Mouse (Mus musculus): Measurements from ENCODE around the gene Ppp2r2c.
A peak's percentile ranks its signal among the peaks of the same experiment; 100 is the strongest.

Ppp2r2c gene

DNA sequence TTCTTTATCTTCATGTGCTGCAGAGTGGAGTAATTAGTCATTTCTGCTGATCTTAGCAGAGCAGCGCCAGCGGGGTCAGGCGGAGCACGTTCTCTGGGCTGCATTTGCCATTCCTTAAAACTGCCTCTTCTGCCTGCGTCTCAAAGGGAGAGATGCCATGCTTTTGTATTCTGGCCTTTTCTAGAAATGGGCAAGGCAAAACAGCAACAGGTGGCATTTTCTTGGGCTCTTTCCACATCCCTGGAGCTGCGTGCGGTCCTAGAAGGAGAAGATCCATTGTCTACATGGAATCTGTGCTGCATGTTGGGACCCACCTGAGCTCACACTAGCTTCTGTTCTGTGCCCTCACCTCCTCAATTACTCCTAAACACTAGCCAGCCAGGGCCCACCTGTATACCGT, 29.7 kb downstream of the Ppp2r2c start:
- no peak for DNase-seq (ENCODE audit: low spot score)

DNA sequence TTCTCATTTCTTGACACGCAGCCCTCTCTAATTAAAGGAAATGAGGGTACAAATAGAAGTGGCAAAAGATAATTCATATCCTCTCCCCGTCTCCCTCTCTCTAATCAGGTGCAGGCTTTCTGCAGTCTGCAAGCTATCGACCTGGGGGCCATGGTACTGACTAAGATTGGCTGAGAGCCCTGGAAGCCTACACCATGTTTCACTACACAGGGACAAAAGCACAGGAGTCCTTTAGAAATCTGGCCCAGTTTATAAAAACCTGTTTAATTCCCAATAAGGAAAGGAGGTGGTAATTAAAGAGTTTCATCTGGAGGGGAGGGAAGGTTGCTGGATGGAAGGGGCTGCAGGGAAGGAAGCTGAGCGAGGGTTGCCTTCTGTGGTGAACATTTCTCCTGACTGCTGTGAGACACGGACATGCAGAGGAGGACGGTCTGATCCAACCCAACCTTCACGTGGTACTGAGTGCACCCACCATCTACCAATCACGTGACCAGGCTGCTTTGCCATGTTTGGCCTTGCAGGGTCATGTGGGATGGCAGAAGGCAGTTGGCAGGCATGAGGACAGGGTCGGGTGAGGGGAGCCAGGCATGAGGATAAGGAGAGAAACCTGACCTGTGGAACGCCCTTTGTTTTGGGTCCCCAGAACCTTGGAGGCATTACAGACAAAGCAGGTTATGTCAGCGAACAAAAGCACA, 30.2 kb downstream of the Ppp2r2c start:
- no peak for DNase-seq (ENCODE audit: low spot score)

DNA sequence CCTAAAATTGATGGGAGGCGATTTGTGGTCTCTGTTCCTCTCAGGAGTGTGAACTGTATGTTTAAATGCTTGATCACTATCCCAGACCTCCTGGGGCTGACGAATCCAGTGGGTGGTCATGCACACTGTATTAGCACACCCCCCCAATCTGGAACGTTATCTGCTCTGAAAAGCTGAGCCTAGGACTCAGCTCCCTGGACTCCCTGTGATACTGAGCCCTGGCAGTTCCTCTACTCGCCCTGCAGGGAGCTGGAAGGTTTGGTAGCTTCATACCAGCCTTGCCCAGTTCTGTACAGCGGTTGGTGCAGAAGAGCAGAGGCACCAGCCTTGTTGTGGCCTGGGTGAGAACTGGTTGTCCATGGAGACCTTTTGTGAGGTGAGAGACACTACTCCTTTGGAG, 31.1 kb downstream of the Ppp2r2c start:
- DNase-seq (ENCODE audit: low spot score) = no peak

DNA sequence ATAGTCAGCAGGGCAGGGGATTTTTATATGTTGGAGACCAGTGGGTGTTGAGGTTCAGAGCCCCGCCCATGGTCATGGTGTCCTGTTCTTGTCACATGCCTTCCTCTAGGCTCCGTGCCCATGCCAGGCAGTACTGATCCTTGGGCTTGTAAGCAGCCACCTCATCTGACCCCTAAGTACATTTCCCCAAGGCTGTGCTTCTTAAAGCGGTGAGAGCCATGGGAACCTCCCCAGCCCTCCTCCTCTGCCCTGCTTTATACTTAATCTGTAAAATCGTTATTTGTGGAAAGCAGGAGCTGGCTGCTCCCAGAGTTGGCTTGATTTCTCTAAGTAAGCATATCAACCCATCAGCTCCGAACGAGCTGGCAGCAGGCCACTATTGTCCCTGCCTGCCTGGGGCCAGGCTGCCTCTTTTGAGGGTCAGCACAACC, 31.9 kb downstream of the Ppp2r2c start:
- DNase-seq (ENCODE audit: low spot score) = peak; percentile 21

DNA sequence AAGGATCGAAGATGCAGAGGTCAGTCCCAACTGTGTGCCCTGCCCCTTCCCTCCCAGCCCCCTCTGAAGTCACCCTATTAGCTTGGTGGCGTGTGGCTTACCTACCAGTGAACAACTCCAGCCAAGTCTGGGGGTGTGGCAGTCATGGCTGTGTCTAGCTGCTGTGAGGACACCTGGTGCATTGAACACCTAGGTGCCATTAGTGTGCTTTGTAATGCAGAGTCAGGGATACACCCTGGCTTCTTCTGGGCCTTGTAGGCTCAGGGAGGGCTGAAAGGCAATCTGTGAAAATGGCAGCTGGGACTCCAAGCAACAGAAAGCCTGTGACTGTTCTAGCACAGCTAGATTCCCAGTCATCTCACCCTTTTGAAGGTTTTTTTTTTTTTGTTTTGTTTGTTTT, 34.5 kb downstream of the Ppp2r2c start:
- DNase-seq (ENCODE audit: low spot score) = no peak

DNA sequence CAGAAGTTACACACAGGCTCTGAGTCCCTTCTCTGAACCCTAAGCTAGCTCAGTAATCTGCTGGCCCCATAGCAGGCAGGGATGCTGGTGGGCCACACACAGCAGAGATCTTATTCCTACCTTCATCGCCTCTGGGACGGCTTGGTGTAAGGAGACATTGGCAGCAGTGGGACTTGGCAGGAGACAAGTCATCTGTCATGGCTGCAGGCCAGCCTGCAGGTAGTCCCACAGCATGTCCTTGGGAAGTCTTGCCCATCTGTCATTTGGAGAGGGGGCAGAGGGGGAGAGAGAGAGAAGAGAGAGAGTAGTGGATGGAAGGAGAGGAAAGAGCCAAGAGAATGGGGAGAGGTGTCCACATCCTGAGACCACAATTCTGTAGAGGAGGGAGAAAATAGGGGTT, 35.8 kb downstream of the Ppp2r2c start:
- DNase-seq (ENCODE audit: low spot score) = no peak

DNA sequence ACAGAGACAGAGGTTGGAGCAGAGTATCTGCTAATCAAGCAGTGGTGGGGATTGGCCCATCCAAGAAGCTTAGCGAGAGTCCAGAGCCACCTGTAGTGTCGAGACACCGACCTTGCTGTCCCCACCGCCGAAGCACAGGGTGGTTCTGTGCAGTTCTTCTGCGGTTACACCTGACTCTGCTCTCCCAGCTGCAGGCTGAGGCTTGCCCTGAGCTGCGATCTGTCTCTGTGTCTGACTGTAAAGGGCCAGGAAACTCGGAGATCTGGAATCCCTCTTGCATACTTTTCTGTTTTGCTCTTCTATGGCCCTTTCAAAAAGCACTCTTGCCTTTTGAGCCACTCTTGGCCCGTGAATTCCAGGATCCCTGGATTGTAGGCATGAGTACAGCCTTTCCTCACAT, 36.4 kb downstream of the Ppp2r2c start:
- DNase-seq (ENCODE audit: low spot score) = no peak

DNA sequence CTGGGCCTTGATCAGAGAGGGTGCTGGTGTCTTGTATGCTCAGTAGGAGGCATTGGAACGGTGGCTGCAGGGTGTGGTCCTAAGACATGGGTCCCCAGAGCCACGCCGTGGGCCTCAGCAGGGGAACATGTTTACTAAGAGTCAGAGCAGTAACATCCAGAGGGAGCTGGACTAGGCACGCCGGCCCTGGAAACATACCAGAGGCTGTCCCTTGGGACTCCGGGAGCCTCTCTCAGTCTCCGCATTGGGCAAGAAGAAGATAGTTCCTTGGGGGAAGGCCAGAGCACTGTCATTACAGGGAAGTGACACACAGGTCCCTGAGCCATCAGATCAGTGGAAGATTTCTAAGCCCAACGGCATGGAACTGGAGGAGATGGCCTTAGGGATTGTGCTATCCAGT, 36.9 kb downstream of the Ppp2r2c start:
- no peak for DNase-seq (ENCODE audit: low spot score)

DNA sequence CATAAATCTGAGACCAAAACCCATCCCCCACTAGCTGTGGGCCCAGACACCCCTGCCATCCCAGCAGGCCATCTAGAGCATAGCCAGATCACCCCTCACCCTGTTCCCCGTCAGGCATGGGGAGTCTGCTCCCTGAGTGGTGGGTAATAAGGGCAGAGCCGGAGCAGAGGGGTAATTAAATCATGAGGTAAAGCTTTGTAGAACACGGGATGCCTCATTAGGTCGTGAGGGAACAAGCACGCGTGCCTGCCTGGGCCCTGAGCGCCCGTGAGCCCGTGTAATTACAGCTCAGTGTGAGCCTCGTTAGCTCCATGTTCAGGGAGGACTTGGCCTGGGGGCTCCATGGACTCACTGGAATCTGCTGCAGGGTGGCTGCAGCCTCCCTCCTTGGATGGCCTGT, 39.4 kb downstream of the Ppp2r2c start:
- no peak for DNase-seq (ENCODE audit: low spot score)

DNA sequence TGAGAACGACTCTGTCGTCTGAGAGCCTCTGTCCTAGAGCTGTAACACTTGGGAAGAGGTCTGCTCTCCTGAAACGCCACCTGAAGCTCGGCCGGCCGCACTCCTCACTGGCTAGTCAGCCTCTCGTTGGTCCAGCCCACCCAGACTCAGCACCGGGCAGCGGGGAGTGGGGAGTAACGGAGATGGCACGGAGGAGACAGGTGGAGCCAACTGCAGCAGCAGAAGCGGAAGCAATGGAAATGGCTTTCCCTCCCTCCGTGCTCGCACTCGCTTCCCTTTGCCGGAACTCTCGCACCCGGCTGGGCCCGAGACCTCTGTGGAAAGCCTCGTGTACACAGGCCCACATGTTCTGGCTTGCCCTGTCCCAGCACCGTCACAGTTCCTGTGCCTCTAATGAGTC, 41.2 kb downstream of the Ppp2r2c start:
- DNase-seq (ENCODE audit: low spot score) = no peak

DNA sequence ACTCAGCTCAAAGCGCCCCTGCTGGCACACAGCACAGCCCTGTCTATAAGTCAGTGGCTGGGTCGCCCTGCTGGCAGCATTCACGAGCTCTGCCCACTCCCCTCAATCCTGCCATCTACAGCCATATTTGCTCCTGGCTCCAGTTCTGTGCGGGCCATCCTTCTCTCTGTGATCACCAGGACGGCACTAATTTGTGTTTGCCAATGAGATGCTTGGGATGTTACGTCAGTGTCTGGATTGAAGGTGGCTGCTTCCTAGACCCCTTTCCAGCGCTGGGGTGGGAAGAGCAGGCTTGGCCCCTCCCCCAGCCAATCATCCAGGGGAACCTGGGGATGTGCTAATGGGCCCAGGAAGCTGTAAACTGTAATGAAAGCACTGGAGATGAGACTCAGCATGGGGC, 42.7 kb downstream of the Ppp2r2c start:
- no peak for DNase-seq (ENCODE audit: low spot score)

DNA sequence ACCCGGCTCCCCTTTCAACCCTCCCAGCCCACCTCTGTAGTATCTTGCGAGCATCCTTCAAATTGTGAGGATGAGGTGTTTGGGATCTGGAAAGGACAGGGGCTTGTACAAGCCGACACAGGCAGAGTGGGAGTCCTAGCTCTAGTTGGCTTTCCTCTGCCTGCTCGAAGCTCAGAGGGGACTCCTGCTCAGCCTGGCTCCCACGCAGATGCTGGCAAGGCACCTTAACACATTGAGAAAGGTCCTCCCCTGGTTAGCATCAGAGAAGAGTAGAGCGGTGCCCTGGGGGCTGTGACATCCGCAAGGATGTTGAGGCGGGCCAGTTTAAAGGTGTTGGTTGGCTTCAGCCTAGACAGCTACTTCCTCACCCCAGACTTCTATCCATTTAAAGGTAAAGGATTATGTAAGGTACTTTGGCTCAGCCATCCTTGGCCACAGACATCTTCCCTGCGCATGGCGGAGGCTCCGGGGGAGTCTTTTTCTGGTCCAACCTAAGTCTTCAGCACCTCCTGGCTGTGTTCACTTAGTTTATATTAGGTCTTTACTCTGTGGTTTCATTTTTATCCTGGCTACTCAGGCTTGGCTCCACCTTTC, 43.5 kb downstream of the Ppp2r2c start:
- DNase-seq (ENCODE audit: low spot score) = no peak

DNA sequence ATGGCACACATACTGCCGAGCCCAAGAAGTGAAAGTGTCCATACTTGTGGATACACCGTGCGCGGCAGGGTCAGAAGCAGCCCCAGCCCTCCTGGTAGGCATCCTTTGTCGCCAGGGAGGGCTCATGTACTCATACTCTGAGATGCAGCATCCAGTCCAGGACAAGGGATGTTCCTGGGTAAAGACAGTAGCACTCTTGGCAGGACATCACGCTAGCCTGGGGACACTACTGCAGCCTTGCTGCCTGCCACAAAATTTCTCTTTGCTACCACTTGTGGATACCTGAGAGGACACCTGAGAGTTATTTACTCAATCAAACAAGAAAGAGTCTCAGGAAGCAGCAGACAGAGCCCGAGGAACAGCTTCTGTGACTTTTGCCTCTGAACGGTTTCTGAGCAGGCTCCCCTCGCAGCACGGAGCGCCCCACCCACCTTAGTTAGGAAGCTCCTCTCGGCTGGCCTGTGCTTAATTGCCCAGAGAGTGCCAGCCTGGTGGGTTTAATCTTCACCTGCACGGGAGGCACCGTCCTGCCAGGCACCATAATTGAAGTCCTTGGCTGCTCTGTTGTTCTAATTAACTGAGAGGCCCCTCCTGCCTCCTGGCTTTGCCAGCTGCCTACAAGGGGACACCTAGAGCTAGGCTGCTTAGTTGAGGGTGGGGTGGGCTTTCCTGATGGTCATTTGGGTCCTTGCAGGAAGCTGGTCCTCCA, 44.4 kb downstream of the Ppp2r2c start:
- DNase-seq (ENCODE audit: low spot score) = no peak

DNA sequence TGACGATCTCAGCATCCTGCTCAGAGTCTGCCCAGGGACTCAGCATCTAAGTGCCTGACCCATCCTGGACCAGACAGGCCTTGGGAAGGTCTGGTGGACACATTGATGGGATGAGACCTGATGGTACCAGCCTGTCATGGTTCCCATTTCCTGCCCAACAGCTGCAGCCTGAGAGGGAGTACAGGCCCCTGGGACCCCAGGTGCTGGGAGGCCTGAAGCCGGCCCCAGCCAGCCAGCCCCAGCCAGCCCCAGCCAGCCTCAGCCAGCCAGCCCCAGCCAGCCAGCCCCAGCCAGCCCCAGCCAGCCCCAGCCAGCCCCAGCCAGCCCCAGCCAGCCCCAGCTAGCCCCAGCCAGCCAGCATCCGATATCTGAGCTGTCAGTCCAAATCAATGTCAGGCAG, 46.9 kb downstream of the Ppp2r2c start:
- DNase-seq (ENCODE audit: low spot score) = no peak

DNA sequence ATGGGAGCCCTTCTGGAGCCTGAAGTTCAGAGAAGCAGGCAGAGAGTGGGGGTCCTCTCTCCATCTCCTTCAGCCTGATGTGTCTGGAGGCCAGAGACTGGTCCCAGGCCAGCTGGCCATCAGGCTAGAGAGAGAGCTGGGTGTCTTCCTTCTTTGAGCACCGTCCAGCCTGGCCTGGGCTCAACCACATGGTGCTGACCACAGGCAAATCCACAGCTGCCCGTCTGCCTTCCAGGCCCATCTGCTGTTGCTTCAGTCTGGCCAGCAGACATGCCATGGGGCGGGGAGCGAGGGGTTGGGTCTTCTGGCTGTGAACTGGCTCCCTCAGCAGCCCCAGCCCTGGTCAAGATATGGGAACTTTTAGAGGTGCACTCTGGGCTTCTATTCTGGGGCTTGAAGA, 48.3 kb downstream of the Ppp2r2c start:
- no peak for DNase-seq (ENCODE audit: low spot score)

DNA sequence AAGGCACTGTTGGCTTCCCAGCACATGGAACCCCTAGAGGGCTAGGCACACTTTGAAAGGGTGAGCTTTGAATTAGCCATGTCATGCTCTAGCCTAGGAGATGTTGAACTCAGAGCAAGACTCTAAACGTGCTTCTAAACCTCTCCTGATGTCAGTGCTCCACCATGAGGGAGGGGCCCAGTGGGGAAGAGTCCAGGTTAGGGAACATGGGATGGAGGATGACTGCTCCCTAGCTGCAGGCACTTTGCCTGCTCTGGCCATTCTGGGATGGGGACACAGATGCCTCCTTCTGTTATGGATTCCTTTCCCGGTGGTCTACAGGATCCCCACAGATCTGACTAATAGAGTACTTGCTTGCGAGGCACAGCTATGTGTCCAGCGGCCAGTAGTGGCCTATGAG, 48.9 kb downstream of the Ppp2r2c start:
- no peak for DNase-seq (ENCODE audit: low spot score)

DNA sequence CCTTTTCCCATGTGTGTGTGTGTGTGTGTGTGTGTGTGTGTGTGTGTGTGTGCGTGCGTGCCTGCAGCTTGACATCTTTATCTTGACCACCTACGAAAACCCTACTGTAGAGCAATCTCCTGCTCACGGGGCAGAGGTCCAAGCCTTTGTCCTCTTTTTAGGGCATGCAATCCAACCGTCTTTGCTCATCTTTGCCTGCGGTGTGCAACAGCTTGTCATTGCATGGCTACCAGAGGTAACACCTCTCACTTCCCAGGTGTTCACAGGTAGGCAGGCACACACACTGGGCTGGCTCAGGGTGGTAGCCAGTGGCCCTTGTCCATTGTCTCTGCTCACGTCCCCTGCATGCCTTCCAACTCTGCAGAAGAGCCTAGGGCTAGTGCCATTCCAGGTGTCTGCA, 49.7 kb downstream of the Ppp2r2c start:
- no peak for DNase-seq (ENCODE audit: low spot score)

DNA sequence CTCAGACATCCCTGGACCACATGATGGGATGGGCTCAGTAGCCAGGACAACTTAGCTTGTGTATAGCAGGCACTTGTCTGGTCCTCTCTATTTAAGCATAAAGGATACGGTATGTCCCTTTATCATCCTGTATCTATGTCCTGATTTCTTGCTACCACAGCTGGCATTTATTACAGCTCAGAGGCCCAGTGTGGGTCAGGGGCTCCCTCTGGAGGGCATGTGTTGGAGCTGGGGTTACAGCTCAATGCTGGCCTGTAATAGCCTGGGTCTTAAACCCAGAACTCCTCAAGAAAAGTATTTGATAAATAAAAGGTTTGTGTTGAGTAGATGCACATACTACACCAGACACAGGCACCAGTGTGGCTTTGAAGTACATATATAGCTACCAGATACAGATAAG, 51.8 kb downstream of the Ppp2r2c start:
- DNase-seq (ENCODE audit: low spot score) = no peak

DNA sequence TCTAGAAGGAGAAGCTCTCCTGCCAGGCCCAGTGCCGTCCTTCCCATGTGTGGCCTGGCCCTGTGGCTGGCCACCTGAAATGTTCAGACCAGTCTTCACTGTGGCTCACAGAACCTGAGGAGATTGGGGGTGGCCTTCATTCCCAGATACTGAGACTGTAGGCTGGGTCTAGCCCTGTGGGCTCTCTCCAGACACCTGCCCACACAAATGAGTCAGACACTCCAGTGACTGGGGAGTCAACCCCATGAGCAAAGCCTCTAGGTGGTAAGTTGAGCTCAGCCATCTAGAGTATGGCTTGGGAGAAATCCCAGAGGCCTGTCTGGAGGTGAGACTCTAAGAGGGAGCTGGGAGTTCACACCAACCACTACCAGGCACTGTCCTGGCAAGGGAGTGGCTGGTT, 53.6 kb downstream of the Ppp2r2c start:
- DNase-seq (ENCODE audit: low spot score) = no peak

DNA sequence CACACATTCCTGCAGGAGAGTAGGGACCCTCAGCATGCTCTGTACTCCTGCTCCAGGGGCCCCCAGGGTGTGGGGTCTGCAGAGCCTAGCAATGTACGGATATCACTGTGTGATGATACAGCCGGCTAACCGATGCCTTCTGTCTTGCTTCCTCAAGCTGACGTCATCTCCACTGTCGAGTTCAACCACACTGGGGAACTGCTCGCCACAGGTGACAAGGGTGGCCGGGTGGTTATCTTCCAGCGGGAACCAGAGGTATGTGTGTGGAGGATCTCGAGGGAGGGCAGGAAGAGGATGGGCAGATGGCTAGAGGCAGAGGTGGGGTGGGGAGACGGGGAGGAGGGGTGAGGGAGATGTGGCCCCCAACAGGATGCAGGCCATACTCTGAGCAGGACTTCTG, 54.5 kb downstream of the Ppp2r2c start:
- DNase-seq (ENCODE audit: low spot score) = no peak

DNA sequence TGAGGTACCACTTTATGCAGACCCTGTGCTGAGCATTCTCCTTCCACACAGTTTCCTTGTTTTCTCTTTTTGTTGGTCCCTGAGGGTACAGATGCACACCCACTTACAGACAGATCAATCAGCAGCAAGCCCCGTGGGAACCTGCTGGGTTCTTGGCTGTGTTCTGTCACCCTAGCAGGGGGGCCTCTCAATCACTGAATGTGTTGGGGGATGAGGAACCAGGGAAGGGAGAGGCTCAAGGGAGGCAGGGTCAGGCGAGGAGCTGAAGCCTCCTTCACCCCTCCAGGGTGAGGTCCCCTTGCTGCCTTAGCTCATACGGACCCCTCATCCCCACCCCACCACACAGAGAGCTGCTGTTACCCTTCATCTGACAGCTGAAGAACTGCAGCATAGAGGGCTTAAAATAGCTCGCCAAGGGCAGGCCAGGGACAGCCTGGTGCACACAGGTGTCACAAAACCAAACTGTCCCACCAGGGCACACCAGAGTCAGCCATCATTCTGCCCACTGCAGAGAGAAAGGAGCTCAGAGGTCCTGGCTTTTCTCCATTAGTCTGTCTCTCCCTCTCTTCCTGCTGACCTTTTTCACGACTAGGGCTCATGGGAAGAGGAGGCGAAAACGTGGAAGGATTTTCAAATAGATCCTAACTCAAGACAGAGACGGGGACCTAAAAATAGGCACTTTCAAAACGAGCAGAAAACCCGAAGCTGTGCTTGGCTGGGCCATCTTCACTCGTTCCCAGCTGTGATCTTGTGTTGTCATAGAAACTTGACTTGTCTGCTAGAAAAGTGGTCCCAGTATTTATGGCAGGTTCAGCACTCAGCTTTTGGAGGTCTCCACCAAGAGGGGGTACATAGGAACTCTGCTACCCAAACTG, 55.8 kb downstream of the Ppp2r2c start:
- no peak for DNase-seq (ENCODE audit: low spot score)

DNA sequence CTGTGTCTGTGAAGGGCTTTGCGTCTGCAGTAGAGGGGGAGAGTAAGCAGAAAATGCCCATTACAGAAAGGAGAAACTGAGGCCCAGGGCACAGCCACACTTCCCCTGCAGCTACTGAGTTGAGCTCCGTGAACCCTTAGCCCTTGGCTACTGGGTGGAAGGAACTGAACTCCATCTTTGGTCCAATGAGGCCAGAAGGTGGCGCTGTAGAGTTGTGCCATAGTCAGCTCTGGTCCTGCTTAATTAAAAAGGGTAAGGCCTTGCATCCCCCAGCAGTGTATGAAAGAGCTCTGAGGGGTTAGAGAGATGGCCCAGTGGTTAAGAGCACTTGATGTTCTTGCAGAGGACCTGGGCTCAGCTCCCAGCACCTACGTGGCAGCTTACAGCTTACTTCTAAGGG, 60.4 kb downstream of the Ppp2r2c start:
- DNase-seq (ENCODE audit: low spot score) = no peak

DNA sequence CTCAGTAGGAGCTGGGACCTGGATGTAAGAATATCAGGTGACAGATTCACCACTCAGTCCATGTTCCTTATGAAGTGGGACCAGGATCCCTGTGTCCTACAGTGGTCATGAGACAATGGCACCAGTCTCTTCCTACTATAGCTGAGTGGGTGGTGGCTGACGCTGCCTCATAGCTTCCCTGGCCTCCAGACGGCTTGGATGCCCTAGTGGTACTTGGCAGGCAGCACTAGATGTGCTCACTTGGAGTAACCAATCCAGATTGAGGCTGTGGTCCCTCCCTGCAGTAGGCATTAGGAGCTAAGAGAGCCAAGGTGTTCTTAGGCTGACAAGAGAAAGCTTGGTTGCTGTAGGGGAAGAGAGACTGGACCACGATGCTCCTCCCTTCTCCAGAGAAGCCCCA, 61.1 kb downstream of the Ppp2r2c start:
- no peak for DNase-seq (ENCODE audit: low spot score)
